Mouse (Mus musculus): ENCODE results near the gene Aspg. TPM values are rescaled to one million over a fixed set of nuclear protein-coding genes. Genes with fewer than 3 reads are reported as not detected.
A peak's percentile ranks its signal among the peaks of the same experiment; 100 is the strongest.

Aspg gene
- polyA plus RNA-seq, 1 experiment from 2014 or later: 0.46 TPM

- H3K27ac ChIP-seq: no peak overlapping the region
- 66% methylated on average over 7 of the region's 7 CpGs for WGBS (ENCODE audit: insufficient replicate concordance)
- no peaks in the 10 kb centered on the region for H3K4me1 ChIP-seq
- H3K27me3 ChIP-seq (replicated peaks): peaks cover 11% of the 10 kb centered on the region; the same call in 1 of the 2 replicates
- H3K36me3 ChIP-seq: no peaks in the 10 kb centered on the region
- no peak overlapping the region for H3K4me3 ChIP-seq
- no peaks in the 10 kb centered on the region for H3K9me3 ChIP-seq (replicated peaks)
- no peak overlapping the region for H3K9ac ChIP-seq
- no peak overlapping the region for H3K4me2 ChIP-seq
- ATAC-seq: no peak
Observed at GRCm38 (mm10) chr12:112117649-112118048, 11.2 kb downstream of the Aspg start.

- Histone ChIP-seq H3K27me3 (replicated peaks) (peaks cover 22% of the 10 kb centered on the region; the same call in 1 of the 2 replicates), H3K4me2 (no peak overlapping the region), H3K36me3 (no peaks in the 10 kb centered on the region), H3K9ac (no peak overlapping the region), H3K27ac (no peak overlapping the region), H3K4me1 (no peaks in the 10 kb centered on the region), H3K9me3 (replicated peaks) (no peaks in the 10 kb centered on the region), H3K4me3 (no peak overlapping the region)
- 65% methylated on average over 3 of the region's 3 CpGs for WGBS (ENCODE audit: insufficient replicate concordance)
- ATAC-seq: no peak
Observed at GRCm38 (mm10) chr12:112121188-112121587, 14.7 kb downstream of the Aspg start.

- Histone ChIP-seq H3K9ac (no peak overlapping the region), H3K4me2 (no peak overlapping the region), H3K27ac (no peak overlapping the region), H3K4me3 (no peak overlapping the region), H3K36me3 (no peaks in the 10 kb centered on the region), H3K4me1 (0 out of 2 replicates have a peak, but pooled peaks cover 8% of the 10 kb centered on the region), H3K9me3 (replicated peaks) (no peaks in the 10 kb centered on the region), H3K27me3 (replicated peaks) (peaks cover 47% of the 10 kb centered on the region)
- no peak for ATAC-seq
- WGBS (ENCODE audit: insufficient replicate concordance): 64% methylated on average over 14 of the region's 14 CpGs
Observed at GRCm38 (mm10) chr12:112125903-112126302, 19.4 kb downstream of the Aspg start.

- Histone ChIP-seq H3K27ac (no peak overlapping the region), H3K4me2 (no peak overlapping the region), H3K4me1 (0 out of 2 replicates have a peak, but pooled peaks cover 8% of the 10 kb centered on the region), H3K36me3 (no peaks in the 10 kb centered on the region), H3K4me3 (no peak overlapping the region), H3K27me3 (replicated peaks) (peaks cover 58% of the 10 kb centered on the region), H3K9me3 (replicated peaks) (no peaks in the 10 kb centered on the region), H3K9ac (no peak overlapping the region)
- ATAC-seq: no peak
- WGBS (ENCODE audit: insufficient replicate concordance): 49% methylated on average over 14 of the region's 14 CpGs
Observed at GRCm38 (mm10) chr12:112126931-112127635, 20.6 kb downstream of the Aspg start.

GRCm38 (mm10) chr12:112128526-112128925 is 22.0 kb downstream of the Aspg start:
- WGBS (ENCODE audit: insufficient replicate concordance): 57% methylated on average over 4 of the region's 4 CpGs
- Histone ChIP-seq H3K4me2 (no peak overlapping the region), H3K36me3 (no peaks in the 10 kb centered on the region), H3K9me3 (replicated peaks) (no peaks in the 10 kb centered on the region), H3K27ac (no peak overlapping the region), H3K27me3 (replicated peaks) (peaks cover 73% of the 10 kb centered on the region), H3K4me1 (0 out of 2 replicates have a peak, but pooled peaks cover 8% of the 10 kb centered on the region), H3K9ac (no peak overlapping the region), H3K4me3 (no peak overlapping the region)
- no peak for ATAC-seq

- H3K4me3 ChIP-seq: no peak overlapping the region
- H3K36me3 ChIP-seq: no peaks in the 10 kb centered on the region
- H3K4me1 ChIP-seq: 0 out of 2 replicates have a peak, but pooled peaks cover 8% of the 10 kb centered on the region
- no peak overlapping the region for H3K9ac ChIP-seq
- peaks cover 71% of the 10 kb centered on the region for H3K27me3 ChIP-seq (replicated peaks)
- peak overlapping the region; percentile 80; the same call in 1 of the 2 replicates for H3K4me2 ChIP-seq
- 46% methylated on average over 6 of the region's 6 CpGs for WGBS (ENCODE audit: insufficient replicate concordance)
- no peak overlapping the region for H3K27ac ChIP-seq
- H3K9me3 ChIP-seq (replicated peaks): no peaks in the 10 kb centered on the region
- no peak for ATAC-seq
Observed at GRCm38 (mm10) chr12:112129300-112129856, 22.9 kb downstream of the Aspg start.

GRCm38 (mm10) chr12:112130161-112130860 is 23.8 kb downstream of the Aspg start:
- Histone ChIP-seq H3K27ac (no peak overlapping the region), H3K36me3 (no peaks in the 10 kb centered on the region), H3K4me2 (peak overlapping the region; percentile 80), H3K9ac (peak overlapping the region; percentile 65), H3K27me3 (replicated peaks) (peaks cover 74% of the 10 kb centered on the region), H3K9me3 (replicated peaks) (no peaks in the 10 kb centered on the region), H3K4me3 (peak overlapping the region; percentile 66), H3K4me1 (0 out of 2 replicates have a peak, but pooled peaks cover 8% of the 10 kb centered on the region)
- ATAC-seq: no peak
- WGBS (ENCODE audit: insufficient replicate concordance): 1% methylated on average over 70 of the region's 79 CpGs

- Histone ChIP-seq H3K4me1 (0 out of 2 replicates have a peak, but pooled peaks cover 8% of the 10 kb centered on the region), H3K36me3 (no peaks in the 10 kb centered on the region), H3K9me3 (replicated peaks) (no peaks in the 10 kb centered on the region), H3K9ac (no peak overlapping the region), H3K4me2 (peak overlapping the region; percentile 80), H3K4me3 (peak overlapping the region; percentile 66), H3K27ac (no peak overlapping the region), H3K27me3 (replicated peaks) (peaks cover 77% of the 10 kb centered on the region)
- no peak for ATAC-seq
- WGBS (ENCODE audit: insufficient replicate concordance): 15% methylated on average over 32 of the region's 32 CpGs
Observed at GRCm38 (mm10) chr12:112130957-112131356, 24.5 kb downstream of the Aspg start.

- Histone ChIP-seq H3K27me3 (replicated peaks) (peaks cover 84% of the 10 kb centered on the region), H3K27ac (no peak overlapping the region), H3K4me2 (no peak overlapping the region), H3K9ac (no peak overlapping the region), H3K36me3 (no peaks in the 10 kb centered on the region), H3K9me3 (replicated peaks) (no peaks in the 10 kb centered on the region), H3K4me1 (peaks cover 17% of the 10 kb centered on the region; the same call in 1 of the 2 replicates), H3K4me3 (no peak overlapping the region)
- WGBS (ENCODE audit: insufficient replicate concordance): 4% methylated on average over 5 of the region's 5 CpGs
- no peak for ATAC-seq
Observed at GRCm38 (mm10) chr12:112140231-112140630, 33.8 kb downstream of the Aspg start.

- no peak for ATAC-seq
- H3K9ac ChIP-seq: no peak overlapping the region
- H3K9me3 ChIP-seq (replicated peaks): no peaks in the 10 kb centered on the region
- H3K27ac ChIP-seq: no peak overlapping the region
- no peak overlapping the region for H3K4me3 ChIP-seq
- peaks cover 84% of the 10 kb centered on the region for H3K27me3 ChIP-seq (replicated peaks)
- peaks cover 22% of the 10 kb centered on the region for H3K4me1 ChIP-seq
- 29% methylated on average over 7 of the region's 7 CpGs for WGBS (ENCODE audit: insufficient replicate concordance)
- H3K4me2 ChIP-seq: no peak overlapping the region
- no peaks in the 10 kb centered on the region for H3K36me3 ChIP-seq
Observed at GRCm38 (mm10) chr12:112140745-112141144, 34.3 kb downstream of the Aspg start.

GRCm38 (mm10) chr12:112141300-112141699 is 34.8 kb downstream of the Aspg start:
- peaks cover 27% of the 10 kb centered on the region for H3K4me1 ChIP-seq
- ATAC-seq: no peak
- no peak overlapping the region for H3K4me2 ChIP-seq
- peaks cover 86% of the 10 kb centered on the region for H3K27me3 ChIP-seq (replicated peaks)
- H3K9ac ChIP-seq: no peak overlapping the region
- 2% methylated on average over 6 of the region's 6 CpGs for WGBS (ENCODE audit: insufficient replicate concordance)
- no peak overlapping the region for H3K27ac ChIP-seq
- H3K9me3 ChIP-seq (replicated peaks): no peaks in the 10 kb centered on the region
- H3K36me3 ChIP-seq: no peaks in the 10 kb centered on the region
- no peak overlapping the region for H3K4me3 ChIP-seq
